Mouse (Mus musculus): ENCODE data around the gene Znrf3.

Gene Znrf3

GRCm38 (mm10) chr11:5398301-5399053 is 46.2 kb downstream of the Znrf3 start:
- DNase-seq (ENCODE audit: low read depth, low spot score), result peak; percentile 38

GRCm38 (mm10) chr11:5390969-5391831 is 53.4 kb downstream of the Znrf3 start:
- DNase-seq (ENCODE audit: low read depth, low spot score), result no peak

GRCm38 (mm10) chr11:5382652-5383051 is 62.0 kb downstream of the Znrf3 start:
- no peak for DNase-seq (ENCODE audit: low read depth, low spot score)

- DNase-seq (ENCODE audit: low read depth, low spot score), result no peak
Observed at GRCm38 (mm10) chr11:5381226-5381625, 63.4 kb downstream of the Znrf3 start.

GRCm38 (mm10) chr11:5380275-5380674 is 64.4 kb downstream of the Znrf3 start:
- DNase-seq (ENCODE audit: low read depth, low spot score), result no peak

- DNase-seq (ENCODE audit: low read depth, low spot score), result no peak
Observed at GRCm38 (mm10) chr11:5369176-5369575, 75.5 kb downstream of the Znrf3 start.

GRCm38 (mm10) chr11:5368492-5368891 is 76.2 kb downstream of the Znrf3 start:
- no peak for DNase-seq (ENCODE audit: low read depth, low spot score)

GRCm38 (mm10) chr11:5355266-5355764 is 89.3 kb downstream of the Znrf3 start:
- DNase-seq (ENCODE audit: low read depth, low spot score), result no peak

- no peak for DNase-seq (ENCODE audit: low read depth, low spot score)
Observed at GRCm38 (mm10) chr11:5354753-5355152, 89.9 kb downstream of the Znrf3 start.

GRCm38 (mm10) chr11:5353032-5353431 is 91.6 kb downstream of the Znrf3 start:
- no peak for DNase-seq (ENCODE audit: low read depth, low spot score)

- DNase-seq (ENCODE audit: low read depth, low spot score), result no peak
Observed at GRCm38 (mm10) chr11:5349483-5349882, 95.2 kb downstream of the Znrf3 start.

GRCm38 (mm10) chr11:5346845-5347640 is 97.6 kb downstream of the Znrf3 start:
- DNase-seq (ENCODE audit: low read depth, low spot score), result no peak

GRCm38 (mm10) chr11:5343748-5344147 is 100.9 kb downstream of the Znrf3 start:
- no peak for DNase-seq (ENCODE audit: low read depth, low spot score)

GRCm38 (mm10) chr11:5339732-5340131 is 104.9 kb downstream of the Znrf3 start:
- no peak for DNase-seq (ENCODE audit: low read depth, low spot score)

GRCm38 (mm10) chr11:5336852-5337251 is 107.8 kb downstream of the Znrf3 start:
- no peak for DNase-seq (ENCODE audit: low read depth, low spot score)

- no peak for DNase-seq (ENCODE audit: low read depth, low spot score)
Observed at GRCm38 (mm10) chr11:5336269-5336668, 108.4 kb downstream of the Znrf3 start.

GRCm38 (mm10) chr11:5330851-5331250 is 113.8 kb downstream of the Znrf3 start:
- no peak for DNase-seq (ENCODE audit: low read depth, low spot score)

GRCm38 (mm10) chr11:5327693-5328092 is 117.0 kb downstream of the Znrf3 start:
- no peak for DNase-seq (ENCODE audit: low read depth, low spot score)

GRCm38 (mm10) chr11:5326252-5326651 is 118.4 kb downstream of the Znrf3 start:
- DNase-seq (ENCODE audit: low read depth, low spot score), result no peak

- DNase-seq (ENCODE audit: low read depth, low spot score), result peak; percentile 42
Observed at GRCm38 (mm10) chr11:5325217-5325616, 119.4 kb downstream of the Znrf3 start.

GRCm38 (mm10) chr11:5324296-5324695 is 120.4 kb downstream of the Znrf3 start:
- DNase-seq (ENCODE audit: low read depth, low spot score), result peak; percentile 87

- DNase-seq (ENCODE audit: low read depth, low spot score), result no peak
Observed at GRCm38 (mm10) chr11:5321687-5322086, 123.0 kb downstream of the Znrf3 start.
